Mouse (Mus musculus) heart, postnatal 0 days (tissue): ENCODE measurements at regions not wholly inside any gene's neighbourhood (a gene's known extent, or its start where the extent isn't known, plus 50 kb on each side); places are given as distances from the start of the nearest gene placed in this dataset.

Experiments
- CTCF ChIP-seq: IDR thresholded peaks from 2 replicates; pipeline ENCODE4 v1.5.1; 2016; ENCODE audit warnings: antibody characterized with exemption, control low read depth, low read depth
- EP300 ChIP-seq: IDR thresholded peaks from 2 replicates; pipeline ENCODE4 v1.6.1; 2016; ENCODE audit warnings: antibody characterized with exemption, low read depth

DNA sequence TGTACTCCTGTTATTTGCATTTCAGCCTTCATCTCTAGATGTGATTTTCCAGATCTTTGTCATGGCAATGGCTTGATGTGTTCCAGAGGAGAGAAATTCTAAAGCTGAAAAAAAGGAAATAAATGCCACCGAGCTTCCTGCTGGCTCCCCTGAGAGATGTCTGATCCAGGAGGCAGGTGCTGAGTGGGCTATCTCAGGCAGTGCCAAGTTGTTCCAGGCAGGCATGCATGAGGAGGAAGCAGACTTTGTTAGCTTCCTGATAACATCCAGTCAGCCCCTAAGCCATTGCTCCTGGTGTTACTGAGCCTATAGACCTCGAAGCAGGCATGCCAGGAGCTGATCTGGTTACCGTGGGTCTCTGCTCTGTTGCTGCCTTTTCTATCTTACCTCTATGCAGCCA is 251.7 kb upstream of the Pkdcc start:
- TF ChIP-seq CTCF (no peak), EP300 (no peak)
